ENCODE assay signal across 8 mouse cellular contexts in the genomic region with DNA sequence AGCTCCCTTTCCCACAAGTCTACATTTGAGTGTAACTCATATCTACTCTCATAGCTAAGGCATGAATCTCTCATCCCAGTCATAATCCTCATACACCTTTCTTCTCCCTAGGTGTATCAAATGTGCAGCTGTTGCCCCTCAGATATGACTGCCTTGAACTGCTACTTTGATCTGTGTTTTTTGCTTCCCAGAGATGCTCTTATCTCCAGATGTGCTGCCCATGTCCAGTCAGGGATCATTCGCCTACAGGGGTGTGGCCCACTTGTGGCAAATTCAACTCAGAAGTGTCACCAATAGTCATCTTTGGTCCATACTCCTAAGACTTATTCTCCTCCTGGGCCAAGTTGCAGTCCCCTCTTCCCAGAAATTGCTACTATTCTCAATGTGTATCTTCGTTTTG. TPM values are rescaled to one million over a fixed set of nuclear protein-coding genes. Genes with fewer than 3 reads are reported as not detected.
DNase-seq lines count a peak whose midpoint lies in the region; ATAC-seq lines count a peak whose summit lies in the region.

No protein-coding gene starts in this region.

- peak overlapping the region; percentile 61 for H3K4me2 ChIP-seq in kidney, embryonic 14.5 days (replicated peaks; ENCODE audit: low read depth, low read length)
- H3K4me2 ChIP-seq in hindbrain, embryonic 15.5 days = peak overlapping the region; percentile 74
- peak overlapping the region; percentile 72 for H3K4me2 ChIP-seq in midbrain, embryonic 14.5 days (ENCODE audit: low read length)

- ATAC-seq in kidney, embryonic 14.5 days (ENCODE audit: low FRiP score, low TSS enrichment) = no peak
- no peak for ATAC-seq in hindbrain, embryonic 15.5 days (ENCODE audit: low FRiP score, low read depth)
- ATAC-seq in midbrain, embryonic 14.5 days (ENCODE audit: low FRiP score, low TSS enrichment) = 0 out of 2 replicates have a peak, but pooled peaks have one; percentile 0
- no peak for ATAC-seq in cerebellum, adult (ENCODE audit: insufficient number of reproducible peaks, low FRiP score, low TSS enrichment)

- H3K4me1 ChIP-seq in kidney, embryonic 14.5 days (ENCODE audit: control insufficient read depth, insufficient read depth, low read length) = no peaks in the 10 kb centered on the region
- H3K4me1 ChIP-seq in hindbrain, embryonic 15.5 days (replicated peaks) = peaks cover 6% of the 10 kb centered on the region
- peaks cover 3% of the 10 kb centered on the region; the same call in 1 of the 2 replicates for H3K4me1 ChIP-seq in midbrain, embryonic 14.5 days (ENCODE audit: control insufficient read depth, insufficient read depth, low read length)

- no peaks in the 10 kb centered on the region for H3K9me3 ChIP-seq in kidney, embryonic 14.5 days (ENCODE audit: control insufficient read depth, low read length)
- no peaks in the 10 kb centered on the region for H3K9me3 ChIP-seq in hindbrain, embryonic 15.5 days
- H3K9me3 ChIP-seq in midbrain, embryonic 14.5 days (ENCODE audit: control insufficient read depth, low read length) = no peaks in the 10 kb centered on the region

- H3K9ac ChIP-seq in kidney, embryonic 14.5 days (ENCODE audit: low read depth, low read length) = peak overlapping the region; percentile 67
- H3K9ac ChIP-seq in hindbrain, embryonic 15.5 days = peak overlapping the region; percentile 78
- peak overlapping the region; percentile 78 for H3K9ac ChIP-seq in midbrain, embryonic 14.5 days (replicated peaks; ENCODE audit: low read length)

- H3K4me3 ChIP-seq in kidney, embryonic 14.5 days (ENCODE audit: low read length) = peak overlapping the region; percentile 65
- peak overlapping the region; percentile 64 for H3K4me3 ChIP-seq in hindbrain, embryonic 15.5 days
- H3K4me3 ChIP-seq in midbrain, embryonic 14.5 days (replicated peaks; ENCODE audit: low read depth, low read length) = peak overlapping the region; percentile 67

- peaks cover 24% of the 10 kb centered on the region for H3K36me3 ChIP-seq in kidney, embryonic 14.5 days (ENCODE audit: control insufficient read depth, insufficient read depth, low read length)
- peaks cover 45% of the 10 kb centered on the region for H3K36me3 ChIP-seq in hindbrain, embryonic 15.5 days
- H3K36me3 ChIP-seq in midbrain, embryonic 14.5 days (ENCODE audit: control insufficient read depth, insufficient read depth, low read length) = peaks cover 35% of the 10 kb centered on the region

- H3K27me3 ChIP-seq in kidney, embryonic 14.5 days (ENCODE audit: control insufficient read depth, insufficient read depth, low read length) = no peaks in the 10 kb centered on the region
- H3K27me3 ChIP-seq in hindbrain, embryonic 15.5 days = no peaks in the 10 kb centered on the region
- no peaks in the 10 kb centered on the region for H3K27me3 ChIP-seq in midbrain, embryonic 14.5 days (ENCODE audit: control insufficient read depth, insufficient read depth, low read length)

- no peak for DNase-seq in kidney, adult 11 months
- DNase-seq in c-Kit-positive CD71-positive TER-119-positive erythroid progenitor cells, embryonic 14.5 days (ENCODE audit: low spot score) = peak; percentile 47
- no peak for DNase-seq in midbrain, embryonic 14.5 days
- DNase-seq in layer of hippocampus, postnatal 25 days (ENCODE audit: extremely low spot score in 1 of 2, low spot score in 1 of 2) = no peak
- DNase-seq in thymus, postnatal 25 days = no peak

- WGBS in kidney, embryonic 14.5 days = 30% methylated on average over 2 of the region's 2 CpGs
- 34% methylated on average over 2 of the region's 2 CpGs for WGBS in hindbrain, embryonic 15.5 days
- 33% methylated on average over 2 of the region's 2 CpGs for WGBS in midbrain, embryonic 14.5 days

- H3K27ac ChIP-seq in kidney, embryonic 14.5 days (ENCODE audit: low read depth, low read length) = peak overlapping the region; percentile 78; the same call in 1 of the 2 replicates
- peak overlapping the region; percentile 92 for H3K27ac ChIP-seq in hindbrain, embryonic 15.5 days (replicated peaks)
- H3K27ac ChIP-seq in midbrain, embryonic 14.5 days (replicated peaks; ENCODE audit: low read depth, low read length) = peak overlapping the region; percentile 92; the same call in 1 of the 2 replicates

RNA-seq across cellular contexts. Expression of gene Zswim9, which starts 0.7 kb away (rescaled TPM):
- polyA plus RNA-seq in kidney, embryonic 14.5 days (2014; fragmentation: Nextera tagmentation; extraction: Ambion mirVana) = 3.6 and 10.3 TPM in 2 replicates
- polyA plus RNA-seq in hindbrain, embryonic 15.5 days (2015; fragmentation: Nextera tagmentation; extraction: Ambion mirVana) = 11.8 and 14.2 TPM in 2 replicates
- polyA plus RNA-seq in midbrain, embryonic 14.5 days (2014; fragmentation: Nextera tagmentation; extraction: Ambion mirVana) = 5.4 and 7.0 TPM in 2 replicates
- 10 to 100 TPM; 12.6 to 15.2 TPM for total RNA-seq in layer of hippocampus, postnatal 25 days (2021)

RNA-seq across cellular contexts. Expression of gene Lig1, which starts 0.8 kb away (rescaled TPM):
- polyA plus RNA-seq in kidney, embryonic 14.5 days (2014; fragmentation: Nextera tagmentation; extraction: Ambion mirVana) = 120 and 129 TPM in 2 replicates
- 38.2 and 41.1 TPM in 2 replicates for polyA plus RNA-seq in hindbrain, embryonic 15.5 days (2015; fragmentation: Nextera tagmentation; extraction: Ambion mirVana)
- polyA plus RNA-seq in midbrain, embryonic 14.5 days (2014; fragmentation: Nextera tagmentation; extraction: Ambion mirVana) = 32.3 and 37.4 TPM in 2 replicates
- total RNA-seq in layer of hippocampus, postnatal 25 days (2021) = 1 to 10 TPM; 5.0 to 6.4 TPM

RNA-seq across cellular contexts. Expression of gene Pla2g4c, which starts 46.6 kb away (rescaled TPM):
- polyA plus RNA-seq in kidney, embryonic 14.5 days (2014; fragmentation: Nextera tagmentation; extraction: Ambion mirVana) = 1.2 TPM in 2 replicates
- 0.48 and 0.64 TPM in 2 replicates for polyA plus RNA-seq in hindbrain, embryonic 15.5 days (2015; fragmentation: Nextera tagmentation; extraction: Ambion mirVana)
- 0.51 and 1.5 TPM in 2 replicates for polyA plus RNA-seq in midbrain, embryonic 14.5 days (2014; fragmentation: Nextera tagmentation; extraction: Ambion mirVana)
- total RNA-seq in layer of hippocampus, postnatal 25 days (2021) = under 1 TPM; 0.20 to 0.23 TPM
